8 mouse cellular contexts compared by ENCODE assay signal in genomic region chr9:62811516-62812121, GRCm38 (mm10). TPM values are rescaled to one million over a fixed set of nuclear protein-coding genes. Genes with fewer than 3 reads are reported as not detected.
DNase-seq lines count a peak whose midpoint lies in the region; ATAC-seq and TF ChIP-seq lines count a peak whose summit lies in the region.

TSS of gene Fem1b (minus strand) at chr9:62811934.

- H3K27me3 ChIP-seq in forebrain, embryonic 15.5 days = no peaks in the 10 kb centered on the region
- H3K27me3 ChIP-seq in lung, embryonic 14.5 days (ENCODE audit: insufficient read depth, low read length) = no peaks in the 10 kb centered on the region
- H3K27me3 ChIP-seq in thymus, adult 2 months (ENCODE audit: control insufficient read depth, insufficient read depth, low read length) = no peaks in the 10 kb centered on the region

- H3K9me3 ChIP-seq in ES-E14 (ENCODE audit: control insufficient read depth, insufficient read depth, low read depth, low read length) = no peaks in the 10 kb centered on the region
- no peaks in the 10 kb centered on the region for H3K9me3 ChIP-seq in forebrain, embryonic 15.5 days
- H3K9me3 ChIP-seq in lung, embryonic 14.5 days (ENCODE audit: low read depth, low read length) = no peaks in the 10 kb centered on the region

- DNase-seq in ES-E14 (ENCODE audit: low read depth, low spot score) = peak; percentile 93
- DNase-seq in cerebellum, adult 11-12 months = peak; percentile 92
- DNase-seq in heart, postnatal 36 days = peak; percentile 90 to 97
- peak; percentile 84 to 88 for DNase-seq in layer of hippocampus, adult 2 months (ENCODE audit: low spot score in 2 of 2)
- DNase-seq in lung, embryonic 14.5 days = peak; percentile 97
- DNase-seq in thymus, adult 2 months = peak; percentile 91

- in situ Hi-C loops in ES-E14 (cut with MboI; ENCODE audit: low sequenced_read_pairs in 2 of 2, unreplicated experiment in 2 of 2) = no loop called here

- 1% methylated on average over 60 of the region's 68 CpGs for WGBS in forebrain, embryonic 15.5 days
- WGBS in lung, embryonic 14.5 days = under 1% methylated on average over 68 of the region's 68 CpGs
- 0% methylated on average over 63 of the region's 68 CpGs for WGBS in olfactory bulb, adult 2 months
- under 1% methylated on average over 68 of the region's 68 CpGs for WGBS in thymus, adult 2 months

- peak; percentile 92 for ATAC-seq in forebrain, embryonic 15.5 days (replicated peaks)
- peak; percentile 95 for ATAC-seq in lung, embryonic 14.5 days (ENCODE audit: insufficient read depth)

- peak within 1 kb of the TSS; percentile 96 for H3K9ac ChIP-seq in ES-E14 (ENCODE audit: insufficient read depth, low read depth, low read length, poor library complexity, severe bottlenecking)
- peak within 1 kb of the TSS; percentile 98 for H3K9ac ChIP-seq in forebrain, embryonic 15.5 days (replicated peaks)
- H3K9ac ChIP-seq in lung, embryonic 14.5 days = peak within 1 kb of the TSS; percentile 96

- peak within 1 kb of the TSS; percentile 77 for H3K27ac ChIP-seq in ES-E14 (ENCODE audit: insufficient read depth, low read depth, low read length, poor library complexity, severe bottlenecking)
- H3K27ac ChIP-seq in forebrain, embryonic 15.5 days (replicated peaks) = peak within 1 kb of the TSS; percentile 98
- H3K27ac ChIP-seq in layer of hippocampus, adult 2 months = peak within 1 kb of the TSS; percentile 100
- peak within 1 kb of the TSS; percentile 96 for H3K27ac ChIP-seq in lung, embryonic 14.5 days (ENCODE audit: low read depth)
- peak within 1 kb of the TSS; percentile 98 for H3K27ac ChIP-seq in olfactory bulb, adult 2 months (ENCODE audit: insufficient read depth, low read depth, low read length)
- peak within 1 kb of the TSS; percentile 38; the same call in 1 of the 2 replicates for H3K27ac ChIP-seq in thymus, adult 2 months (ENCODE audit: control insufficient read depth, insufficient read depth, low read length)

- H3K4me2 ChIP-seq in forebrain, embryonic 15.5 days (replicated peaks) = peak within 1 kb of the TSS; percentile 73
- peak within 1 kb of the TSS; percentile 94 for H3K4me2 ChIP-seq in lung, embryonic 14.5 days

- peak within 1 kb of the TSS; percentile 91 to 96 for H3K4me3 ChIP-seq in ES-E14 (ENCODE audit: insufficient read depth in 1 of 2, low read depth in 1 of 2, low read length in 2 of 2, poor library complexity in 1 of 2, severe bottlenecking in 1 of 2)
- H3K4me3 ChIP-seq in forebrain, embryonic 15.5 days = peak within 1 kb of the TSS; percentile 99
- H3K4me3 ChIP-seq in layer of hippocampus, adult 2 months = peak within 1 kb of the TSS; percentile 99
- peak within 1 kb of the TSS; percentile 100 for H3K4me3 ChIP-seq in lung, embryonic 14.5 days (ENCODE audit: low read depth, low read length)
- H3K4me3 ChIP-seq in olfactory bulb, adult 2 months (ENCODE audit: insufficient read depth, low read depth, low read length) = peak within 1 kb of the TSS; percentile 92
- H3K4me3 ChIP-seq in thymus, adult 2 months (ENCODE audit: control insufficient read depth, insufficient read depth, low read length) = peak within 1 kb of the TSS; percentile 88

- peaks cover 3 to 7% of the 10 kb centered on the region in 2 experiments; a peak in 2 of 4 replicates for H3K4me1 ChIP-seq in ES-E14 (ENCODE audit: control insufficient read depth in 2 of 2, insufficient read depth in 2 of 2, low read length in 2 of 2, poor library complexity in 1 of 2)
- H3K4me1 ChIP-seq in forebrain, embryonic 15.5 days = peaks cover 35% of the 10 kb centered on the region
- peaks cover 8% of the 10 kb centered on the region; the same call in 1 of the 2 replicates for H3K4me1 ChIP-seq in lung, embryonic 14.5 days (ENCODE audit: insufficient read depth)
- H3K4me1 ChIP-seq in olfactory bulb, adult 2 months (ENCODE audit: control insufficient read depth, insufficient read depth, low read length) = peaks cover 5% of the 10 kb centered on the region; the same call in 1 of the 2 replicates
- H3K4me1 ChIP-seq in thymus, adult 2 months (replicated peaks; ENCODE audit: control insufficient read depth, insufficient read depth, low read length) = peaks cover 6% of the 10 kb centered on the region

- peaks cover 4% of the 10 kb centered on the region; the same call in 1 of the 2 replicates for H3K36me3 ChIP-seq in ES-E14 (ENCODE audit: control insufficient read depth, insufficient read depth, low read length, poor library complexity, severe bottlenecking)
- no peaks in the 10 kb centered on the region for H3K36me3 ChIP-seq in forebrain, embryonic 15.5 days
- H3K36me3 ChIP-seq in lung, embryonic 14.5 days (ENCODE audit: insufficient read depth) = 0 out of 2 replicates have a peak, but pooled peaks cover 3% of the 10 kb centered on the region
- H3K36me3 ChIP-seq in thymus, adult 2 months (ENCODE audit: control insufficient read depth, insufficient read depth, low read length) = no peaks in the 10 kb centered on the region

- intact Hi-C loops in heart, postnatal 36 days (cut with DNase I) = loop anchor here (10.0 kb wide), 1 partner anchor 563 kb away; the partner anchor contains the start of gene Map2k5

- no peak for TF ChIP-seq CTCF in layer of hippocampus, adult 2 months (conservative IDR thresholded peaks at IDR 0.05)
- no peak for TF ChIP-seq CTCF in lung, embryonic 14.5 days (IDR thresholded peaks at IDR 0.05; ENCODE audit: low read depth)
- TF ChIP-seq CTCF in olfactory bulb, adult 2 months (IDR thresholded peaks at IDR 0.05; ENCODE audit: insufficient read depth, low read depth, low read length) = no peak
- 0 out of 2 replicates have a peak, but pooled peaks have one; percentile 13 for TF ChIP-seq CTCF in thymus, adult 2 months (IDR thresholded peaks at IDR 0.05; ENCODE audit: borderline replicate concordance, control insufficient read depth, extremely low read depth, insufficient read depth, low read length, poor library complexity)

- TF ChIP-seq POLR2A in olfactory bulb, adult 2 months (IDR thresholded peaks at IDR 0.05; ENCODE audit: insufficient read depth, low read depth, low read length) = peak; percentile 45
- TF ChIP-seq POLR2A in thymus, adult 2 months (IDR thresholded peaks at IDR 0.05; ENCODE audit: control insufficient read depth, extremely low read depth, insufficient read depth, low read length, poor library complexity) = peak; percentile 53

TF ChIP-seq in ES-E14, 5 proteins besides CTCF, POLR2A, EP300 and RAD21:
- TF ChIP-seq ZC3H11A (IDR thresholded peaks at IDR 0.05; ENCODE audit: borderline replicate concordance, low read depth, low read length) = no peak
- no peak for TF ChIP-seq CHD2 (IDR thresholded peaks at IDR 0.05; ENCODE audit: low read depth, low read length)
- TF ChIP-seq ZNF384 (IDR thresholded peaks at IDR 0.05; ENCODE audit: low read depth, low read length) = no peak
- no peak for TF ChIP-seq MAFK (IDR thresholded peaks at IDR 0.05; ENCODE audit: insufficient read depth, low read depth, low read length)
- TF ChIP-seq HCFC1 (IDR thresholded peaks at IDR 0.05; ENCODE audit: borderline replicate concordance, insufficient read depth, low read length) = peak; percentile 81; the same call in 1 of the 2 replicates

RNA-seq across cellular contexts. Expression of gene Fem1b, which starts in this region (rescaled TPM):
- 73.0 and 94.4 TPM in 2 replicates for total RNA-seq in ES-E14 (2012; rRNA removed)
- polyA plus RNA-seq in forebrain, embryonic 15.5 days (2015; fragmentation: Nextera tagmentation; extraction: Ambion mirVana) = 44.1 and 49.0 TPM in 2 replicates
- 10 to 100 TPM; 16.2 to 16.9 TPM for total RNA-seq in heart, postnatal 36 days (2021)
- total RNA-seq in layer of hippocampus, adult 2 months (2021) = 10 to 100 TPM; 91.9 to 95.0 TPM
- 37.1 and 37.6 TPM in 2 replicates for polyA plus RNA-seq in lung, embryonic 14.5 days (2014; fragmentation: Nextera tagmentation; extraction: Ambion mirVana)
- not detected in 2 replicates for polyA plus RNA-seq in olfactory bulb, adult 2 months (2012; ENCODE audit: insufficient read depth, insufficient read length, low replicate concordance, missing spikeins)
- polyA plus RNA-seq in thymus, adult 2 months (2012; rRNA removed) = 15.3 and 20.5 TPM in 2 replicates

Comparison
In these comparisons a context has a peak if more than half of its experiments do, and no peak if none do; other contexts are left out.
1. Peak in every context shown above with its lines: DNase-seq, ATAC-seq, H3K4me3 ChIP-seq and H3K27ac ChIP-seq.
2. H3K27ac ChIP-seq: peak in every context shown above with its lines; median percentile 100 in layer of hippocampus, adult 2 months; 98 in forebrain, embryonic 15.5 days; 98 in olfactory bulb, adult 2 months; 96 in lung, embryonic 14.5 days; 77 in ES-E14; 38 in thymus, adult 2 months.